In genomic region chr1:33717636-33718035, GRCm38 (mm10) we compare ENCODE assay signal across 27 mouse cellular contexts. TPM values are rescaled to one million over a fixed set of nuclear protein-coding genes. Genes with fewer than 3 reads are reported as not detected.
DNase-seq lines count a peak whose midpoint lies in the region; ATAC-seq and TF ChIP-seq lines count a peak whose summit lies in the region.
"Had no signal": no experiment of that assay in that cellular context is flagged by ENCODE, and none has a peak within 500 bp of the region (broad histone marks: within the 10 kb centered on the region; RNA-seq: fewer than 3 reads in every experiment).

No protein-coding gene starts in this region.

- 86% methylated on average over 1 of the region's 1 CpGs for WGBS in limb, embryonic 14.5 days
- 92% methylated on average over 1 of the region's 1 CpGs for WGBS in limb, embryonic 10.5 days

- no peaks in the 10 kb centered on the region for H3K9me3 ChIP-seq in limb, embryonic 14.5 days (ENCODE audit: control insufficient read depth, low read length)
- H3K9me3 ChIP-seq in limb, embryonic 10.5 days (replicated peaks), result no peaks in the 10 kb centered on the region
- H3K9me3 ChIP-seq: embryonic facial prominence, embryonic 13.5 days; embryonic facial prominence, embryonic 15.5 days; forebrain, embryonic 10.5 days; forebrain, embryonic 12.5 days had no signal

- H3K4me2 ChIP-seq in limb, embryonic 14.5 days (replicated peaks; ENCODE audit: low read depth, low read length, severe bottlenecking), result no peak overlapping the region
- H3K4me2 ChIP-seq: embryonic facial prominence, embryonic 13.5 days; embryonic facial prominence, embryonic 15.5 days; forebrain, embryonic 12.5 days had no signal

- H3K9ac ChIP-seq in limb, embryonic 14.5 days (ENCODE audit: low read depth, low read length, severe bottlenecking), result no peak overlapping the region
- H3K9ac ChIP-seq: embryonic facial prominence, embryonic 13.5 days; embryonic facial prominence, embryonic 15.5 days; forebrain, embryonic 12.5 days had no signal

- H3K27ac ChIP-seq in limb, embryonic 14.5 days (replicated peaks; ENCODE audit: low read depth, low read length), result no peak overlapping the region
- no peak overlapping the region for H3K27ac ChIP-seq in limb, embryonic 10.5 days
- H3K27ac ChIP-seq: embryonic facial prominence, embryonic 13.5 days; embryonic facial prominence, embryonic 15.5 days; forebrain, embryonic 10.5 days; forebrain, embryonic 12.5 days had no signal

- DNase-seq in heart, adult 11 months, result peak; percentile 33
- DNase-seq in heart, adult 9 months (ENCODE audit: low spot score in 2 of 2), result no peak
- peak; percentile 13 for DNase-seq in limb, embryonic 14.5 days (ENCODE audit: low spot score)
- DNase-seq in limb, embryonic 10.5 days (ENCODE audit: low spot score), result no peak
- DNase-seq in NIH3T3 (ENCODE audit: low read depth), result peak; percentile 79
- DNase-seq in yolk sac, embryonic 10.5 days (ENCODE audit: low spot score), result no peak
- DNase-seq: adrenal gland, adult 2 months; adrenal gland, postnatal 10 days; adrenal gland, postnatal 25 days; B cell, adult 2 months; cerebellum, adult 11 months; cerebellum, adult 18-20 months; cerebellum, adult 8-10 months; cerebellum, adult 9-11 months; cerebellum, postnatal 14 days; cerebellum, postnatal 36 days; embryo, embryonic 11 days had no signal

- peaks cover 10% of the 10 kb centered on the region; the same call in 1 of the 2 replicates for H3K4me1 ChIP-seq in limb, embryonic 14.5 days (ENCODE audit: control insufficient read depth, insufficient read depth, low read length)
- peaks cover 12% of the 10 kb centered on the region for H3K4me1 ChIP-seq in limb, embryonic 10.5 days

- H3K27me3 ChIP-seq in limb, embryonic 14.5 days (ENCODE audit: control insufficient read depth, insufficient read depth, low read length), result no peaks in the 10 kb centered on the region
- H3K27me3 ChIP-seq in limb, embryonic 10.5 days (ENCODE audit: low read depth, poor library complexity, severe bottlenecking), result no peaks in the 10 kb centered on the region
- H3K27me3 ChIP-seq: CH12.LX; embryonic facial prominence, embryonic 13.5 days; embryonic facial prominence, embryonic 15.5 days; forebrain, embryonic 12.5 days had no signal

- no peak for ATAC-seq in limb, embryonic 14.5 days (ENCODE audit: low FRiP score, low read depth)
- ATAC-seq: CD4-positive, CD25-positive, alpha-beta regulatory T cell, adult 4 months; forebrain, embryonic 14.5 days; forebrain, embryonic 16.5 days had no signal

- no peak overlapping the region for H3K4me3 ChIP-seq in limb, embryonic 14.5 days (replicated peaks; ENCODE audit: low read length)
- no peak overlapping the region for H3K4me3 ChIP-seq in limb, embryonic 10.5 days
- H3K4me3 ChIP-seq: embryonic facial prominence, embryonic 13.5 days; embryonic facial prominence, embryonic 15.5 days; erythroblast, embryonic 14.5 days; forebrain, embryonic 10.5 days; forebrain, embryonic 12.5 days had no signal

- no peak for TF ChIP-seq POLR2A in limb, embryonic 14.5 days (IDR thresholded peaks at IDR 0.05; ENCODE audit: borderline replicate concordance, extremely low read depth, insufficient read depth, insufficient read length)

- H3K36me3 ChIP-seq in limb, embryonic 14.5 days (ENCODE audit: control insufficient read depth, insufficient read depth, low read length), result 0 out of 2 replicates have a peak, but pooled peaks cover 4% of the 10 kb centered on the region
- H3K36me3 ChIP-seq in limb, embryonic 10.5 days, result peaks cover 11% of the 10 kb centered on the region
- H3K36me3 ChIP-seq: G1E had no signal

RNA-seq across cellular contexts. Expression of gene Rab23, which starts 2.1 kb away (rescaled TPM):
- 22.4 and 24.6 TPM in 2 replicates for polyA plus RNA-seq in limb, embryonic 14.5 days (2012; rRNA removed)
- 28.9 and 33.0 TPM in 2 replicates for polyA plus RNA-seq in limb, embryonic 14.5 days (2014; fragmentation: Nextera tagmentation; extraction: Ambion mirVana)
- 31.8 and 39.1 TPM in 2 replicates for polyA plus RNA-seq in limb, embryonic 10.5 days (2016; fragmentation: Nextera tagmentation; extraction: Ambion mirVana)
- polyA plus RNA-seq: G1E had no signal

RNA-seq across cellular contexts. Expression of gene Bag2, which starts 40.0 kb away (rescaled TPM):
- 39.1 and 41.3 TPM in 2 replicates for polyA plus RNA-seq in limb, embryonic 14.5 days (2012; rRNA removed)
- 49.0 and 49.9 TPM in 2 replicates for polyA plus RNA-seq in limb, embryonic 14.5 days (2014; fragmentation: Nextera tagmentation; extraction: Ambion mirVana)
- 63.2 and 72.5 TPM in 2 replicates for polyA plus RNA-seq in limb, embryonic 10.5 days (2016; fragmentation: Nextera tagmentation; extraction: Ambion mirVana)

RNA-seq across cellular contexts. Expression of gene Prim2, which starts 48.0 kb away (rescaled TPM):
- polyA plus RNA-seq in limb, embryonic 14.5 days (2012; rRNA removed), result 27.4 and 32.5 TPM in 2 replicates
- polyA plus RNA-seq in limb, embryonic 14.5 days (2014; fragmentation: Nextera tagmentation; extraction: Ambion mirVana), result 33.5 and 34.1 TPM in 2 replicates
- polyA plus RNA-seq in limb, embryonic 10.5 days (2016; fragmentation: Nextera tagmentation; extraction: Ambion mirVana), result 54.5 and 55.2 TPM in 2 replicates

Comparison
In these comparisons a context has a peak if more than half of its experiments do, and no peak if none do; other contexts are left out.
1. DNase-seq: peak in heart, adult 11 months (single experiment), limb, embryonic 14.5 days (single experiment) and NIH3T3 (single experiment); none in heart, adult 9 months (0 of 2), limb, embryonic 10.5 days (single experiment) and yolk sac, embryonic 10.5 days (single experiment).